Mouse (Mus musculus) ES-Bruce4 (cell line): ENCODE measurements around the gene Plekhm3.

ENCODE experiments used
- CTCF ChIP-seq: IDR thresholded peaks from one replicate; pipeline ENCODE4 v1.8.1; 2011; ENCODE audit warnings: low read depth, low read length
- POLR2A ChIP-seq: IDR thresholded peaks from one replicate; pipeline ENCODE4 v1.8.1; 2011; ENCODE audit warnings: low read length; ENCODE audit not compliant: insufficient read depth

DNA sequence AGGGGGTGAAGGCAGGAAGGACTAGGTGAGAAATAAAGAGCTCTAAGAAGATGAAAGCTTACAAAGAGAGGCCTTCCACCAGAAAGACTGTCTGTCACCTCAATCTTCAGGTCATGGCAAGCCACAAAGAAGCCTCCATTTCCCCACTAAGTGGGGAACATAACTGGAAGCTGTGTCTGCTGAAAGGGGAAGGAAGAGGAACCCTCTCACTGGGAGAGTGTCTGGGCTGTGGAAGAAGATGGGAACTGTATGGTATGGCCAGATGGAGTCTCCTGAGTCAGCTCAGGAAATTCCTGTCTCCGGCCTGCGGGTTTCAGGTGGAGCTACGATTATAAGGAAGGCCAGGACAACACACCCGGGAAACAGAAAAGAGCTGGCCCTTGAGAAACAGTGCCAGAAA is 88.9 kb downstream of the Plekhm3 start:
- TF ChIP-seq POLR2A (no peak), CTCF (no peak)
